Mouse (Mus musculus) limb, embryonic 14.5 days (tissue): ENCODE measurements at regions not wholly inside any gene's neighbourhood (a gene's known extent, or its start where the extent isn't known, plus 50 kb on each side); places are given as distances from the start of the nearest gene placed in this dataset.

Source experiments
- ATAC-seq: fragments of 200-750 bp; cut with Nextera tagmentation; 2 replicates; pipeline ENCODE4 v1.8.0; 2017; ENCODE audit warnings: low read depth, moderate number of reproducible peaks, moderate TSS enrichment; ENCODE audit not compliant: low FRiP score
- DNase-seq: peaks from one replicate; pipeline ENCODE4 v3.0.0-alpha.2; 2015; ENCODE audit warnings: low spot score
- H3K27ac ChIP-seq: fragments of 300-500 bp; sonication (generic); replicated peaks from 2 replicates; pipeline ENCODE4 v1.5.1; 2014; ENCODE audit warnings: low read depth, mild to moderate bottlenecking, low read length, moderate library complexity, mixed read lengths
- H3K27me3 ChIP-seq: fragments of 300-500 bp; sonication (generic); 2 replicates; pipeline ENCODE4 v1.6.1; 2014; ENCODE audit warnings: low read length, mixed read lengths; ENCODE audit not compliant: control insufficient read depth, insufficient read depth
- H3K36me3 ChIP-seq: fragments of 300-500 bp; sonication (generic); 2 replicates; pipeline ENCODE4 v1.6.1; 2014; ENCODE audit warnings: mild to moderate bottlenecking, low read length, moderate library complexity, mixed read lengths; ENCODE audit not compliant: control insufficient read depth, insufficient read depth
- H3K4me1 ChIP-seq: fragments of 300-500 bp; sonication (generic); 2 replicates; pipeline ENCODE4 v1.6.1; 2014; ENCODE audit warnings: antibody characterized with exemption, low read length, mixed read lengths; ENCODE audit not compliant: control insufficient read depth, insufficient read depth
- H3K4me2 ChIP-seq: fragments of 300-500 bp; sonication (generic); replicated peaks from 2 replicates; pipeline ENCODE4 v1.6.1; 2014; ENCODE audit warnings: low read depth, mild to moderate bottlenecking, low read length, moderate library complexity; ENCODE audit not compliant: severe bottlenecking
- H3K4me3 ChIP-seq: fragments of 300-500 bp; sonication (generic); replicated peaks from 2 replicates; pipeline ENCODE4 v1.5.1; 2014; ENCODE audit warnings: low read length
- H3K9ac ChIP-seq: fragments of 300-500 bp; sonication (generic); 2 replicates; pipeline ENCODE4 v1.6.1; 2014; ENCODE audit warnings: mild to moderate bottlenecking, low read depth, low read length, moderate library complexity; ENCODE audit not compliant: severe bottlenecking
- H3K9me3 ChIP-seq: fragments of 300-500 bp; sonication (generic); 2 replicates; pipeline ENCODE4 v1.6.1; 2016; ENCODE audit warnings: low read length; ENCODE audit not compliant: control insufficient read depth
- POLR2A ChIP-seq: fragments of 200-500 bp; IDR thresholded peaks from 2 replicates; pipeline ENCODE4 v1.8.0; 2012; ENCODE audit warnings: inconsistent platforms, mild to moderate bottlenecking, moderate library complexity, borderline replicate concordance; ENCODE audit not compliant: insufficient read depth, insufficient read length; ENCODE audit errors: extremely low read depth
- WGBS: fragments of 180-500 bp; shearing (Covaris S2); extraction: QIAGEN DNeasy Blood & Tissue Kit; methylation state at CpG from one replicate; pipeline ENCODE4 v1.1.7; 2014; 5-methylcytosine and 5-hydroxymethylcytosine counted together

- no peak overlapping the region for H3K9ac ChIP-seq
- H3K36me3 ChIP-seq = no peaks in the 10 kb centered on the region
- H3K4me3 ChIP-seq = no peak overlapping the region
- peak; percentile 49 for DNase-seq
- H3K9me3 ChIP-seq = no peaks in the 10 kb centered on the region
- H3K27me3 ChIP-seq = no peaks in the 10 kb centered on the region
- H3K4me1 ChIP-seq = peaks cover 2% of the 10 kb centered on the region; the same call in 1 of the 2 replicates
- H3K27ac ChIP-seq = no peak overlapping the region
- no peak for TF ChIP-seq POLR2A
- 41% methylated on average over 5 of the region's 5 CpGs for WGBS
- ATAC-seq = no peak
- no peak overlapping the region for H3K4me2 ChIP-seq
Measured at GRCm38 (mm10) chr10:29824939-29825658, 289.4 kb upstream of the Rspo3 start.

GRCm38 (mm10) chr10:29824413-29824812 lies 288.7 kb upstream of the Rspo3 start:
- no peaks in the 10 kb centered on the region for H3K36me3 ChIP-seq
- no peak overlapping the region for H3K9ac ChIP-seq
- no peaks in the 10 kb centered on the region for H3K9me3 ChIP-seq
- no peak overlapping the region for H3K4me3 ChIP-seq
- H3K4me1 ChIP-seq = peaks cover 2% of the 10 kb centered on the region; the same call in 1 of the 2 replicates
- TF ChIP-seq POLR2A = no peak
- H3K27me3 ChIP-seq = no peaks in the 10 kb centered on the region
- H3K4me2 ChIP-seq = no peak overlapping the region
- ATAC-seq (no peak), DNase-seq (no peak)
- no peak overlapping the region for H3K27ac ChIP-seq

- Histone ChIP-seq H3K9me3 (no peaks in the 10 kb centered on the region), H3K4me1 (peaks cover 2% of the 10 kb centered on the region; the same call in 1 of the 2 replicates), H3K4me3 (no peak overlapping the region), H3K4me2 (no peak overlapping the region), H3K9ac (no peak overlapping the region), H3K36me3 (no peaks in the 10 kb centered on the region), H3K27ac (no peak overlapping the region), H3K27me3 (no peaks in the 10 kb centered on the region)
- ATAC-seq (no peak), DNase-seq (no peak)
- TF ChIP-seq POLR2A = no peak
- 74% methylated on average over 2 of the region's 2 CpGs for WGBS
Measured at GRCm38 (mm10) chr10:29823177-29823576, 287.5 kb upstream of the Rspo3 start.

- DNase-seq (peak; percentile 55), ATAC-seq (peak; percentile 63; the same call in 1 of the 2 replicates)
- H3K27me3 ChIP-seq = no peaks in the 10 kb centered on the region
- no peak overlapping the region for H3K4me3 ChIP-seq
- no peak overlapping the region for H3K4me2 ChIP-seq
- no peaks in the 10 kb centered on the region for H3K9me3 ChIP-seq
- H3K27ac ChIP-seq = no peak overlapping the region
- H3K4me1 ChIP-seq = no peaks in the 10 kb centered on the region
- WGBS = 44% methylated on average over 6 of the region's 6 CpGs
- no peak overlapping the region for H3K9ac ChIP-seq
- TF ChIP-seq POLR2A = no peak
- no peaks in the 10 kb centered on the region for H3K36me3 ChIP-seq
Measured at GRCm38 (mm10) chr10:29803915-29804545, 268.4 kb upstream of the Rspo3 start.

- Histone ChIP-seq H3K9ac (no peak overlapping the region), H3K9me3 (no peaks in the 10 kb centered on the region), H3K4me2 (no peak overlapping the region), H3K4me3 (no peak overlapping the region), H3K4me1 (no peaks in the 10 kb centered on the region), H3K27me3 (no peaks in the 10 kb centered on the region), H3K36me3 (no peaks in the 10 kb centered on the region), H3K27ac (no peak overlapping the region)
- DNase-seq = no peak
- 86% methylated on average over 3 of the region's 3 CpGs for WGBS
- TF ChIP-seq POLR2A = no peak
- ATAC-seq = no peak
Measured at GRCm38 (mm10) chr10:29802637-29803036, 267.0 kb upstream of the Rspo3 start.
